Mouse (Mus musculus): ENCODE measurements around the gene Prps1. TPM values are rescaled to one million over a fixed set of nuclear protein-coding genes. Genes with fewer than 3 reads are reported as not detected.

The Prps1 gene
- polyA plus RNA-seq (2012; rRNA removed) (25.4 and 27.5 TPM in 2 replicates), polyA plus RNA-seq (2014; fragmentation: Nextera tagmentation; extraction: Ambion mirVana) (45.1 and 48.5 TPM in 2 replicates)

DNA sequence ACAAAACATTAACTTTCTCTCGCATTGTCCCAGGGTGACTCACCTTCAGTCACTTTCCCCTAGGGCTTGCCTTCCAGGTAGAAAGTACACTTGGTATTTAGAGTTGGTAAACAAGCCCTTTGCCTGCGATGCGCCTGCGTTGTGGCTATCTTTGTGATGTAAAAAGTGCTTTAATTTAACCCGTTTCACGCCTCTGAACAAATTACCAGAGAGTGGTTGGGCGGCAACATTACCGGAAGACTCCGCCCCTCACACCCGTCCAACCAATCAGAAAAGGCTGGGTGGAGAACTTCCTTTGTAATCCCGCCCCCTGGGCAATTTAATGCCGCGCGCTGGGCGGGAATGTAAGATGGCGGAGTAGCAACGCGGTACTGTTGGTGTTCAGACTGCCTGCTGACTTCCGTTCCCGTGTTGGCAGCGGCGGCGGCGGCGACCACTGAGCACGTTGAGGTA, at the start of gene Prps1:
Gene Prps1, plus strand, starts transcription at position 335 of the 453 bp plus-strand sequence.
- TF ChIP-seq POLR2A (IDR thresholded peaks at IDR 0.05; ENCODE audit: borderline replicate concordance, extremely low read depth, insufficient read depth, insufficient read length), result no peak
- ATAC-seq (ENCODE audit: low FRiP score, low read depth) (peak; percentile 96), DNase-seq (ENCODE audit: low spot score) (peak; percentile 91)
- Histone ChIP-seq H3K9me3 (ENCODE audit: control insufficient read depth, low read length) (no peaks in the 10 kb centered on the region), H3K9ac (ENCODE audit: low read depth, low read length, severe bottlenecking) (peak within 1 kb of the TSS; percentile 54), H3K36me3 (ENCODE audit: control insufficient read depth, insufficient read depth, low read length) (no peaks in the 10 kb centered on the region), H3K4me3 (replicated peaks; ENCODE audit: low read length) (peak within 1 kb of the TSS; percentile 49), H3K27me3 (ENCODE audit: control insufficient read depth, insufficient read depth, low read length) (no peaks in the 10 kb centered on the region), H3K27ac (replicated peaks; ENCODE audit: low read depth, low read length) (no peak within 1 kb of the TSS), H3K4me2 (replicated peaks; ENCODE audit: low read depth, low read length, severe bottlenecking) (peak within 1 kb of the TSS; percentile 52), H3K4me1 (ENCODE audit: control insufficient read depth, insufficient read depth, low read length) (no peaks in the 10 kb centered on the region)
- WGBS, result 23% methylated on average over 26 of the region's 26 CpGs

DNA sequence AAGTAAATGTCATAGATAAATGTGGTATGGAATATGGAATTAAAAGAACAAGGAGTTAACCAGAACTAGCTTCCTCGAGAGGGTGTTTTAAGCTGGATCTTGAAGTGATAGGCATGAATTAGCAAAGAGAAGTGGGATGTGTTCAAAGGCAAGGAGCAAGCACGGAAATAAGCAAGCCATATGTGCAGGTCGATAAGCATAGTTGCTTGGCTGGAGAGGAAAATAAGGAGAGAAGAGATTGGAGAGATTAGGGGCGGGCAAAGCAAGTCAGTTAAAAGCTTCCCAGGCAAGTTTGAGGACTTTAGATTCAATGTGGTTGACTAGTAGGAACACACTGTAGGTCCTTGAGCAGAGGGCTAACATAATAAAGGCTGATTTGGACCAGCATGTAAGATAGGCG, 48.8 kb upstream of the Prps1 start:
- no peak for TF ChIP-seq POLR2A (IDR thresholded peaks at IDR 0.05; ENCODE audit: borderline replicate concordance, extremely low read depth, insufficient read depth, insufficient read length)
- Histone ChIP-seq H3K27me3 (ENCODE audit: control insufficient read depth, insufficient read depth, low read length) (no peaks in the 10 kb centered on the region), H3K4me2 (replicated peaks; ENCODE audit: low read depth, low read length, severe bottlenecking) (no peak overlapping the region), H3K27ac (replicated peaks; ENCODE audit: low read depth, low read length) (no peak overlapping the region), H3K4me1 (ENCODE audit: control insufficient read depth, insufficient read depth, low read length) (no peaks in the 10 kb centered on the region), H3K9ac (ENCODE audit: low read depth, low read length, severe bottlenecking) (no peak overlapping the region), H3K9me3 (ENCODE audit: control insufficient read depth, low read length) (no peaks in the 10 kb centered on the region), H3K36me3 (ENCODE audit: control insufficient read depth, insufficient read depth, low read length) (no peaks in the 10 kb centered on the region), H3K4me3 (replicated peaks; ENCODE audit: low read length) (no peak overlapping the region)
- ATAC-seq (ENCODE audit: low FRiP score, low read depth) (no peak), DNase-seq (ENCODE audit: low spot score) (no peak)
- WGBS, result 71% methylated on average over 5 of the region's 5 CpGs

DNA sequence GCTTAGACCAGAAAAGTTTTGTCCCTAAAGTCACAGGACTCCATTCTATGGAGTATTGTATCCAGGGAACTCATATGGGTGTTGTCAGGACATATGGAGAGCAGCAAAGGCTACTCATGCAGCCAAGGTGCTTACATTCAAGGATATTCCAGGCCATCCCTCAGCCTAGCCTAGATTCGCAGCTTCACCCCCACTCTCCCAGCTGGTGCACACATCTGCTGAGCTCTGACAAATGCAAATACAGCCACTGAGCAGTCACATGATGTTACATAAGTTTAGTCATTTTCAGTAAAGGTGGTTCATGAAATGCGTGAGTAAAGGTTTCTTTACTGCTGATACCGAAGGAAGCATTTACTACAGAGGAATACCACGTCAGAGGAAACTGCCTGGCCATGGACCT, 37.9 kb upstream of the Prps1 start:
- no peak overlapping the region for H3K4me2 ChIP-seq (replicated peaks; ENCODE audit: low read depth, low read length, severe bottlenecking)
- no peaks in the 10 kb centered on the region for H3K36me3 ChIP-seq (ENCODE audit: control insufficient read depth, insufficient read depth, low read length)
- TF ChIP-seq POLR2A (IDR thresholded peaks at IDR 0.05; ENCODE audit: borderline replicate concordance, extremely low read depth, insufficient read depth, insufficient read length), result no peak
- H3K27ac ChIP-seq (replicated peaks; ENCODE audit: low read depth, low read length), result no peak overlapping the region
- H3K4me1 ChIP-seq (ENCODE audit: control insufficient read depth, insufficient read depth, low read length), result no peaks in the 10 kb centered on the region
- ATAC-seq (ENCODE audit: low FRiP score, low read depth) (no peak), DNase-seq (ENCODE audit: low spot score) (no peak)
- no peaks in the 10 kb centered on the region for H3K9me3 ChIP-seq (ENCODE audit: control insufficient read depth, low read length)
- no peak overlapping the region for H3K9ac ChIP-seq (ENCODE audit: low read depth, low read length, severe bottlenecking)
- H3K27me3 ChIP-seq (ENCODE audit: control insufficient read depth, insufficient read depth, low read length), result no peaks in the 10 kb centered on the region
- H3K4me3 ChIP-seq (replicated peaks; ENCODE audit: low read length), result no peak overlapping the region
- 79% methylated on average over 4 of the region's 4 CpGs for WGBS

DNA sequence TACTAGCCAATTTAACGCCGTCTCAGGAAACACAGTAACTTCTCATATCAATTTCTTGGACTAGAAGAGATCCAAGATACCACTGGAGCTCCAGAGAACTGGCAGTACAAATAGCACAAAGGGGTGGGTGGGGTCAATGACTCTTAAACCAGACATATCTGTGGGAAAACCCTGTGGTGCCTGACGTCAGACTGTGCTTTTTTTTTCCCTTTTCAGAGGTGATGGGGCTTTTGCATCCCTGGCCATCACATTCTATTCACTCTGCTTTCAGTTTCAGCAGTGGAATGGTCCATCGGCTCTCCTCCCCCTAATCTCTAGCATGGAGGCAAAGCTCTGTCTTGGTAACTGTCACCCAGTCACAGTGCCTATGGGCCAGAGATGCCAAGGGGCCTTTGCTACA, 29.3 kb upstream of the Prps1 start:
- no peak overlapping the region for H3K4me2 ChIP-seq (replicated peaks; ENCODE audit: low read depth, low read length, severe bottlenecking)
- H3K36me3 ChIP-seq (ENCODE audit: control insufficient read depth, insufficient read depth, low read length), result no peaks in the 10 kb centered on the region
- 81% methylated on average over 4 of the region's 4 CpGs for WGBS
- TF ChIP-seq POLR2A (IDR thresholded peaks at IDR 0.05; ENCODE audit: borderline replicate concordance, extremely low read depth, insufficient read depth, insufficient read length), result no peak
- H3K9ac ChIP-seq (ENCODE audit: low read depth, low read length, severe bottlenecking), result no peak overlapping the region
- H3K9me3 ChIP-seq (ENCODE audit: control insufficient read depth, low read length), result no peaks in the 10 kb centered on the region
- H3K4me1 ChIP-seq (ENCODE audit: control insufficient read depth, insufficient read depth, low read length), result no peaks in the 10 kb centered on the region
- DNase-seq (ENCODE audit: low spot score) (no peak), ATAC-seq (ENCODE audit: low FRiP score, low read depth) (no peak)
- H3K27ac ChIP-seq (replicated peaks; ENCODE audit: low read depth, low read length), result no peak overlapping the region
- H3K4me3 ChIP-seq (replicated peaks; ENCODE audit: low read length), result no peak overlapping the region
- H3K27me3 ChIP-seq (ENCODE audit: control insufficient read depth, insufficient read depth, low read length), result no peaks in the 10 kb centered on the region

DNA sequence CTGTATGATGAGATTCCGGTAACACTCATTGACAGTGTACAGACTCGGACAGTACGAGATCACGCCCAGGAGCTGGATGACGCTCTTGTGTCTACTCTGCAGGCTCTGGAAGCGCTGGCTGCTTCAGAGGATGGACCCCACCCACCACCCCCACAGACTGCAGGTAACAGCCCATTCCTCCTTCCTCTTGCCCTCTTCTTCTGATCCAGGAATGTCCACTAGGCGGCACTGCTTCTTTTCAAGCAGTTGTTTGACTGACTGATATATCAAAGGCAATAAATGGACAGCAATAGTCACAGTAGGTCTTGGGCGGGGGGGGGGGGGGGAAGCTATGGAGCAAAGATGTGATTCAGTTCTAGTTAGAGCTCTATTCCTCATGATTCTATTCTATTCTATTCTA, 28.2 kb upstream of the Prps1 start:
- H3K4me3 ChIP-seq (replicated peaks; ENCODE audit: low read length), result no peak overlapping the region
- 76% methylated on average over 8 of the region's 8 CpGs for whole genome bisulfite sequencing
- H3K27ac ChIP-seq (replicated peaks; ENCODE audit: low read depth, low read length), result no peak overlapping the region
- no peaks in the 10 kb centered on the region for H3K27me3 ChIP-seq (ENCODE audit: control insufficient read depth, insufficient read depth, low read length)
- DNase-seq (ENCODE audit: low spot score), result no peak
- no peak for TF ChIP-seq POLR2A (IDR thresholded peaks at IDR 0.05; ENCODE audit: borderline replicate concordance, extremely low read depth, insufficient read depth, insufficient read length)
- no peak overlapping the region for H3K9ac ChIP-seq (ENCODE audit: low read depth, low read length, severe bottlenecking)
- H3K36me3 ChIP-seq (ENCODE audit: control insufficient read depth, insufficient read depth, low read length), result no peaks in the 10 kb centered on the region
- no peak overlapping the region for H3K4me2 ChIP-seq (replicated peaks; ENCODE audit: low read depth, low read length, severe bottlenecking)
- H3K4me1 ChIP-seq (ENCODE audit: control insufficient read depth, insufficient read depth, low read length), result no peaks in the 10 kb centered on the region
- ATAC-seq (ENCODE audit: low FRiP score, low read depth), result no peak
- no peaks in the 10 kb centered on the region for H3K9me3 ChIP-seq (ENCODE audit: control insufficient read depth, low read length)

DNA sequence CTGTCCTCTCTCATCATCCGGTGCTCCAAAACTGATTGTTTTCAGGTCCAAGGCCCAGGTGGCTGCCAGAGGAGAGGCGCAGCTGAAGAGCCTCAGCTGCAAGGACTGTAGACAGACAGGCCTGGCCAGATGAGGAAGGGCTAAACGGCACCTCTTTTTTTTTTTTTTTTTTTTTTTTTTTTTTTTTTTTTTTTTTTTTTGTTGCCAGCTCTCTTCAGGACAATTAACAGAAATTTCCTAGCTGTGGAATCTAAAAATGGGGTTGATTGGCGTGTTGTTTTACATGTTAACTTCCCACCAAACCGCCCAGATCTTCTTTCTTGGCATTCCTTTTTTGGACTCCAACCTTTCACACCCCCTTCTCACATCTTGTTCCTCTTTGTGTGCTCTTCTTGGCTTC, 26.4 kb upstream of the Prps1 start:
- Histone ChIP-seq H3K4me1 (ENCODE audit: control insufficient read depth, insufficient read depth, low read length) (no peaks in the 10 kb centered on the region), H3K4me2 (replicated peaks; ENCODE audit: low read depth, low read length, severe bottlenecking) (no peak overlapping the region), H3K27me3 (ENCODE audit: control insufficient read depth, insufficient read depth, low read length) (no peaks in the 10 kb centered on the region), H3K27ac (replicated peaks; ENCODE audit: low read depth, low read length) (no peak overlapping the region), H3K4me3 (replicated peaks; ENCODE audit: low read length) (no peak overlapping the region), H3K9me3 (ENCODE audit: control insufficient read depth, low read length) (no peaks in the 10 kb centered on the region), H3K9ac (ENCODE audit: low read depth, low read length, severe bottlenecking) (no peak overlapping the region), H3K36me3 (ENCODE audit: control insufficient read depth, insufficient read depth, low read length) (no peaks in the 10 kb centered on the region)
- no peak for TF ChIP-seq POLR2A (IDR thresholded peaks at IDR 0.05; ENCODE audit: borderline replicate concordance, extremely low read depth, insufficient read depth, insufficient read length)
- DNase-seq (ENCODE audit: low spot score) (no peak), ATAC-seq (ENCODE audit: low FRiP score, low read depth) (no peak)
- WGBS, result 80% methylated on average over 5 of the region's 5 CpGs

Measured in limb, embryonic 14.5 days (tissue).